Mouse (Mus musculus) megakaryocyte, adult 5-6 weeks (primary cell): ENCODE results near the gene Acoxl. TPM values are rescaled to one million over a fixed set of nuclear protein-coding genes. Genes with fewer than 3 reads are reported as not detected.

Experiments
- ATAC-seq: 2 replicates; pipeline ENCODE4 v1.8.0; 2016; ENCODE audit warnings: mild to moderate bottlenecking, inconsistent platforms; ENCODE audit not compliant: poor library complexity, severe bottlenecking
- total RNA-seq, 2 experiments: library from RNA; stranded (forward) in 1 of 2; stranded (reverse) in 1 of 2; fragments of 153-499, 151-499 nt in 1 of 2; fragments of 221-1000, 200-1000 nt in 1 of 2; gene quantifications; 2 replicates each; pipeline versions ENCODE4 v1.2.3 to v1.2.4; 2015 to 2017

Gene Acoxl
- total RNA-seq, 2 experiments from 2014 or later = 0.11 to 0.56 TPM

GRCm38 (mm10) chr2:127891056-127891455, 52.4 kb downstream of the Acoxl start:
- ATAC-seq = no peak

- no peak for ATAC-seq
These were observed 56.2 kb downstream of the Acoxl start for GRCm38 (mm10) chr2:127894890-127895289.

- ATAC-seq = no peak
These were observed 59.0 kb downstream of the Acoxl start for GRCm38 (mm10) chr2:127897718-127898117.

GRCm38 (mm10) chr2:127904918-127905317, 66.2 kb downstream of the Acoxl start:
- ATAC-seq = no peak

GRCm38 (mm10) chr2:127906973-127907678, 68.5 kb downstream of the Acoxl start:
- ATAC-seq = no peak

GRCm38 (mm10) chr2:127907679-127908042, 69.0 kb downstream of the Acoxl start:
- no peak for ATAC-seq

- ATAC-seq = no peak
These were observed 70.2 kb downstream of the Acoxl start for GRCm38 (mm10) chr2:127908881-127909280.

GRCm38 (mm10) chr2:127909790-127910189, 71.1 kb downstream of the Acoxl start:
- no peak for ATAC-seq

GRCm38 (mm10) chr2:127911579-127911978, 72.9 kb downstream of the Acoxl start:
- ATAC-seq = no peak

GRCm38 (mm10) chr2:127914047-127914446, 75.4 kb downstream of the Acoxl start:
- ATAC-seq = no peak

GRCm38 (mm10) chr2:127916804-127917410, 78.2 kb downstream of the Acoxl start:
- ATAC-seq = peak; percentile 51

GRCm38 (mm10) chr2:127919740-127920139, 81.1 kb downstream of the Acoxl start:
- ATAC-seq = no peak

GRCm38 (mm10) chr2:127922036-127922901, 83.6 kb downstream of the Acoxl start:
- no peak for ATAC-seq

GRCm38 (mm10) chr2:127923077-127923680, 84.5 kb downstream of the Acoxl start:
- no peak; the same call in 1 of the 2 replicates for ATAC-seq

GRCm38 (mm10) chr2:127926679-127927324, 88.1 kb downstream of the Acoxl start:
- no peak for ATAC-seq

GRCm38 (mm10) chr2:127927452-127928273, 89.0 kb downstream of the Acoxl start:
- peak; percentile 28 for ATAC-seq

- ATAC-seq = no peak
These were observed 89.6 kb downstream of the Acoxl start for GRCm38 (mm10) chr2:127928279-127928678.

- peak; percentile 71 for ATAC-seq
These were observed 90.2 kb downstream of the Acoxl start for GRCm38 (mm10) chr2:127928871-127929270.

GRCm38 (mm10) chr2:127929939-127930715, 91.5 kb downstream of the Acoxl start:
- no peak for ATAC-seq
